Comparison of ENCODE assay signal across 28 mouse cellular contexts in the genomic region with DNA sequence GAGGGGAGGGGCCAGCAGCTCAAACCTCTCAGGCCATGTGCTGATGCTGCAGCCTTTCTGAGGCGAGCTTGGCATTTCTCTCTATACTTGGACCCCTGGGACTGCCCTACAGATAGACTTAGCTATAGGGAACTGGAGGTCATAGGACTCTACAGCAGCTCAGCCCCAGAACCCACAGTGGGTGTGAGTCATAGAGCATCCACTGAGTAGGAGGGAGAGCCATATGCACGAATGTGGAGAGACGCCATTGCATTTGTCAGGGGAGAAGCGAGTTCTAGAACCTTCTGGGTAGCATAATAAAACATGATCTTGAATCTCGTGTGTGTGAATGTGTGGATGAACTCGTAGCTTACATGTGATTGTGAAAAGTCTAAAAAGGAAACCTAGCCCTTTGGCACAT. TPM values are rescaled to one million over a fixed set of nuclear protein-coding genes. Genes with fewer than 3 reads are reported as not detected.
DNase-seq lines count a peak whose midpoint lies in the region; ATAC-seq and TF ChIP-seq lines count a peak whose summit lies in the region.
"Had no signal": no experiment of that assay in that cellular context is flagged by ENCODE, and none has a peak within 500 bp of the region (broad histone marks: within the 10 kb centered on the region; RNA-seq: fewer than 3 reads in every experiment).

No protein-coding gene starts in this region.

- no peak for TF ChIP-seq POLR2A in kidney, adult 2 months (IDR thresholded peaks at IDR 0.05; ENCODE audit: low read depth, low read length)

- peaks cover 98% of the 10 kb centered on the region for H3K79me2 ChIP-seq in macrophage (ENCODE audit: inconsistent target)

- no peaks in the 10 kb centered on the region for H3K9me3 ChIP-seq in megakaryocyte, embryonic 14.5 days
- no peaks in the 10 kb centered on the region for H3K9me3 ChIP-seq in hindbrain, embryonic 11.5 days (ENCODE audit: control insufficient read depth, low read length)
- H3K9me3 ChIP-seq: embryonic facial prominence, embryonic 10.5 days; embryonic facial prominence, embryonic 15.5 days; forebrain, embryonic 13.5 days; hindbrain, embryonic 10.5 days; midbrain, embryonic 13.5 days; neural tube, embryonic 13.5 days had no signal

- no peak overlapping the region for H3K4me3 ChIP-seq in kidney, adult 2 months (ENCODE audit: insufficient read depth, low read depth, low read length)
- peak overlapping the region; percentile 24 for H3K4me3 ChIP-seq in megakaryocyte, embryonic 14.5 days (replicated peaks)
- H3K4me3 ChIP-seq in macrophage (ENCODE audit: inconsistent target), result peak overlapping the region; percentile 50
- no peak overlapping the region for H3K4me3 ChIP-seq in hindbrain, embryonic 11.5 days (ENCODE audit: low read depth, low read length)
- H3K4me3 ChIP-seq: embryonic facial prominence, embryonic 10.5 days; embryonic facial prominence, embryonic 15.5 days; forebrain, embryonic 13.5 days; gastrocnemius, adult 2 months; hindbrain, embryonic 10.5 days; midbrain, embryonic 13.5 days; neural tube, embryonic 13.5 days had no signal

- TF ChIP-seq CTCF in kidney, adult 2 months (conservative IDR thresholded peaks at IDR 0.05; ENCODE audit: insufficient read depth, insufficient read length, low read depth, low read length), result no peak

- no peak overlapping the region for H3K4me2 ChIP-seq in hindbrain, embryonic 11.5 days (replicated peaks; ENCODE audit: low read depth, low read length)
- H3K4me2 ChIP-seq: embryonic facial prominence, embryonic 15.5 days; forebrain, embryonic 13.5 days; midbrain, embryonic 13.5 days; neural tube, embryonic 13.5 days had no signal

- no peaks in the 10 kb centered on the region for H3K27me3 ChIP-seq in kidney, adult 2 months (replicated peaks; ENCODE audit: control insufficient read depth, insufficient read depth, low read length)
- H3K27me3 ChIP-seq in megakaryocyte, embryonic 14.5 days (replicated peaks), result no peaks in the 10 kb centered on the region
- no peaks in the 10 kb centered on the region for H3K27me3 ChIP-seq in hindbrain, embryonic 11.5 days (ENCODE audit: control insufficient read depth, insufficient read depth, low read length)
- H3K27me3 ChIP-seq: embryonic facial prominence, embryonic 15.5 days; forebrain, embryonic 13.5 days; midbrain, embryonic 13.5 days; neural tube, embryonic 13.5 days had no signal

- no peak for DNase-seq in kidney, adult 2 months
- no peak for DNase-seq in kidney, adult 8-10 months
- no peak for DNase-seq in hindbrain, embryonic 11.5 days (ENCODE audit: low spot score)
- no peak for DNase-seq in retina, embryonic 14.5 days (ENCODE audit: low spot score)
- DNase-seq: cerebellum, adult 2 months; cerebellum, postnatal 14 days; gastrocnemius, adult 2 months; gastrocnemius, postnatal 36 days; heart, postnatal 14 days; kidney, adult 18-20 months; kidney, postnatal 4 days; left cerebral cortex, postnatal 4 days; lung, adult 2 months; lung, postnatal 10 days; retina, postnatal 1 day had no signal

- peak overlapping the region; percentile 2; the same call in 1 of the 2 replicates for H3K27ac ChIP-seq in kidney, adult 2 months (ENCODE audit: insufficient read depth, low read depth, low read length)
- H3K27ac ChIP-seq in macrophage, result peak overlapping the region; percentile 98
- H3K27ac ChIP-seq in hindbrain, embryonic 11.5 days (ENCODE audit: low read depth, low read length), result no peak overlapping the region
- H3K27ac ChIP-seq: embryonic facial prominence, embryonic 10.5 days; embryonic facial prominence, embryonic 15.5 days; forebrain, embryonic 13.5 days; gastrocnemius, adult 2 months; hindbrain, embryonic 10.5 days; kidney, postnatal 0 days; liver, embryonic 14.5 days; midbrain, embryonic 13.5 days; neural tube, embryonic 13.5 days had no signal

- ATAC-seq in megakaryocyte, adult 5-6 weeks (ENCODE audit: poor library complexity, severe bottlenecking), result no peak
- peak; percentile 23 for ATAC-seq in activated CD4-positive, CD25-positive, alpha-beta regulatory T cell, adult 4 months
- no peak for ATAC-seq in hindbrain, embryonic 11.5 days (ENCODE audit: low FRiP score)
- ATAC-seq: forebrain, embryonic 13.5 days; hindbrain, embryonic 16.5 days; midbrain, embryonic 13.5 days had no signal

- H3K36me3 ChIP-seq in kidney, adult 2 months (ENCODE audit: control insufficient read depth, insufficient read depth, low read length), result no peaks in the 10 kb centered on the region
- peaks cover 94% of the 10 kb centered on the region for H3K36me3 ChIP-seq in megakaryocyte, embryonic 14.5 days (replicated peaks; ENCODE audit: low read length)
- H3K36me3 ChIP-seq in macrophage (ENCODE audit: inconsistent target), result peaks cover 30% of the 10 kb centered on the region; the same call in 1 of the 2 replicates
- H3K36me3 ChIP-seq in hindbrain, embryonic 11.5 days (ENCODE audit: control insufficient read depth, insufficient read depth, low read length), result no peaks in the 10 kb centered on the region; the same call in 1 of the 2 replicates

- H3K9ac ChIP-seq in hindbrain, embryonic 11.5 days (ENCODE audit: low read depth, low read length), result no peak overlapping the region
- H3K9ac ChIP-seq: embryonic facial prominence, embryonic 15.5 days; forebrain, embryonic 13.5 days; liver, embryonic 14.5 days; midbrain, embryonic 13.5 days; neural tube, embryonic 13.5 days had no signal

- H3K4me1 ChIP-seq in kidney, adult 2 months (ENCODE audit: control insufficient read depth, insufficient read depth, low read length), result peaks cover 42% of the 10 kb centered on the region
- H3K4me1 ChIP-seq in megakaryocyte, embryonic 14.5 days, result peaks cover 72% of the 10 kb centered on the region
- no peaks in the 10 kb centered on the region for H3K4me1 ChIP-seq in hindbrain, embryonic 11.5 days (replicated peaks; ENCODE audit: control insufficient read depth, insufficient read depth, low read length)
- H3K4me1 ChIP-seq: midbrain, embryonic 13.5 days; neural tube, embryonic 13.5 days had no signal

- WGBS in kidney, adult 2 months, result 83% methylated on average over 6 of the region's 6 CpGs
- WGBS in macrophage (ENCODE audit: missing documents), result 58% methylated on average over 6 of the region's 6 CpGs
- 84% methylated on average over 6 of the region's 6 CpGs for WGBS in hindbrain, embryonic 11.5 days

RNA-seq across cellular contexts. Expression of a gene that starts 56.4 kb away (rescaled TPM):
- 11.8 and 12.9 TPM in 2 replicates for polyA plus RNA-seq in kidney, adult 2 months (2012; rRNA removed)
- polyA plus RNA-seq in megakaryocyte, embryonic 14.5 days (2012; ENCODE audit: insufficient read depth, low replicate concordance), result 27.5 and 30.1 TPM in 2 replicates
- 3.5 and 5.5 TPM in 2 replicates for total RNA-seq in megakaryocyte, adult 5-6 weeks (2015)
- 5.3 and 13.8 TPM in 2 replicates for total RNA-seq in megakaryocyte, adult 5-6 weeks (2017)
- 10 to 100 TPM; 17.9 to 22.9 TPM for polyA plus RNA-seq in activated CD4-positive, CD25-positive, alpha-beta regulatory T cell, adult 4 months (2017; shearing (Covaris generic))
- total RNA-seq in macrophage (2018; cell fraction: chromatin; rRNA removed), result 1,000 to 10,000 TPM in 3 of 26 experiments, 100 to 1,000 TPM in 23; 182 to 1,452 (median 590) TPM
- 100 to 1,000 TPM in 25 of 26 experiments, 10 to 100 TPM in 1; 83.9 to 342 (median 173) TPM for total RNA-seq in macrophage (2018; cell fraction: cytosol; rRNA removed)
- total RNA-seq in macrophage (2018; cell fraction: nucleus; rRNA removed), result 100 to 1,000 TPM; 125 to 674 (median 269) TPM
- polyA plus RNA-seq in macrophage (2018), result 76.3 to 253 TPM (median 241 TPM) in 3 replicates
- 68.6 and 75.5 TPM in 2 replicates for polyA plus RNA-seq in hindbrain, embryonic 11.5 days (2014; fragmentation: Nextera tagmentation; extraction: Ambion mirVana)

Comparison
In these comparisons a context has a peak if more than half of its experiments do, and no peak if none do; other contexts are left out.
1. H3K4me3 ChIP-seq: peak in megakaryocyte, embryonic 14.5 days (single experiment) and macrophage (single experiment); none in kidney, adult 2 months (single experiment) and hindbrain, embryonic 11.5 days (single experiment).